Mouse (Mus musculus) megakaryocyte, adult 5-6 weeks (primary cell): ENCODE data around the gene Pgc. TPM values are rescaled to one million over a fixed set of nuclear protein-coding genes. Genes with fewer than 3 reads are reported as not detected.

Experiments used
- ATAC-seq: 2 replicates; pipeline ENCODE4 v1.8.0; 2016; ENCODE audit warnings: mild to moderate bottlenecking, inconsistent platforms; ENCODE audit not compliant: poor library complexity, severe bottlenecking
- total RNA-seq, 2 experiments: library from RNA; stranded (forward) in 1 of 2; stranded (reverse) in 1 of 2; fragments of 153-499, 151-499 nt in 1 of 2; fragments of 221-1000, 200-1000 nt in 1 of 2; gene quantifications; 2 replicates each; pipeline versions ENCODE4 v1.2.3 to v1.2.4; 2015 to 2017

Gene Pgc
- total RNA-seq, 2 experiments from 2014 or later: not detected

DNA sequence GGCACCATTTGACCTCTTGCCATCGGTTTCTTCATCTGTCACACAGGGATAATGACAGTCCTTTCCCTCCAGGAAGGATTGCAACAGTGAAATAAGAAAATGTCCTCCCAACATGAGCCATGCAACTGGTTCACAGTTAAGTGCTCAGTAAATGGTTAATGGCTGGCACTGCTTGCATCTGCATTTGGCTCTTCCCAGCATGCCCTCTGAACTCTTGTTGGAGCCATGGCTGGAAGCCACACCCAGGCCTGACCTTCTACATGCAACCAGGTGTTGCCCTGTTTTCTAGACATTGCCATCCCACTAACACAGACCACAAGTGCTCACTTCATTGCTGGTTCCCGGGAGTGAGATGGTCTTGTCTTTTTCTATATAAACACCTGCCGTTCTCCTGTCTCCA lies 18.7 kb upstream of the Pgc start:
- ATAC-seq: no peak

DNA sequence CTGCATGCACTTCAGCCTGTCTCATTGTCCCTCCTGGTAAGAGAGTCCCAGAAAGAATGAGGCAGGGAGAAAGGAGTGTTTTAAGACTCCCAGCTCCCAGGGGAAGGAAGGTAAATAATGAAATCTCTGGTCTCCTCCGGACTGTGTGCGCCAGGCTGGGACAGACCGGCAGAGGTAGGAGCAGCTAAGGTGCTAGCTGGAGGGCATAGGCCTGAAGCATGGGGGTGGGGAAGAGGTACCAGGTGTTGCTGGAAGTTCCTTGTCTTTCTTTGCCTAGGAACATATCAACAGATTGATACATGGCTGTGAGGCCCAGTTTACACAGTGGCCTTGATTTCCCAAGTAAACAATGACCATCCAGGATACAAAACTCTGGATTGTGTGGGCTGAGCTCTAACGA lies 17.7 kb upstream of the Pgc start:
- ATAC-seq: no peak

DNA sequence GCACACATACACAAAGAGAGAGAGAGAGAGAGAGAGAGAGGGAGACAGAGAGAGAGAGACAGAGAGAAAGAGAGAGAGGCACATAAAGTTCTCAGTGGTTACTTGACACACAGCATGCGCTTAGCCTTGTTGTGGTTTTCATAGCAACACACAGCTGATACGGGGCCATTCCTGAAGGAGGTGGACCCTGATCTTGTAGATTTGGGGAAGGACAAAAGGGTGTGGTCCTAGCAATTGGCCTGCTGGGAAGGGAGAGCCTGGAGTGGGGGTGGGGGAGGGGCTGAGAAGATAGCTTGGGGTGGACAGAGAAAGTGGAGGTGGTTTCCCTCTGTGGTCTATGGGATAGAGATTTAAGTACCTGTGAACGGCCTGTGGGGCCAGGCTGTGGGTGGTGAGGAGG lies 16.6 kb upstream of the Pgc start:
- ATAC-seq: no peak

DNA sequence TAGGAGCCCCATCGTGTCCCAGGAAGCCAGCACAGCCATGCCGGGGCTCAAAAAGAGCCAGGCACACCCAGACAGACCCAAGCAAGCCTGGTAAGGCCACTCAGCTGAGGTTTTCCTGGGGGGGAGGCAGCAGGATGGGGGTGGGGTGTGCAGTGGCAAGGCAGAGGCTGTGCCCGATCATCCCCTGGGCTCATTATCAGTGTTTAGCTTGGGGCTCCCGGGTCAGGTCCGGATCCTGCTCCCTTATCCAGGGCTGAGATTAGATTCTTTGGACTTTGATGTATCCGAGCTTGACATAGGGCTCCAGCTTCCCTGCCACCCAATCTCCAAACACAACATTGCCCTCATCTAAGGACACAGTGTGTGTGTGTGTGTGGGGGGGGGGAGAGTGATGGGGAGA lies 14.8 kb upstream of the Pgc start:
- ATAC-seq: no peak

DNA sequence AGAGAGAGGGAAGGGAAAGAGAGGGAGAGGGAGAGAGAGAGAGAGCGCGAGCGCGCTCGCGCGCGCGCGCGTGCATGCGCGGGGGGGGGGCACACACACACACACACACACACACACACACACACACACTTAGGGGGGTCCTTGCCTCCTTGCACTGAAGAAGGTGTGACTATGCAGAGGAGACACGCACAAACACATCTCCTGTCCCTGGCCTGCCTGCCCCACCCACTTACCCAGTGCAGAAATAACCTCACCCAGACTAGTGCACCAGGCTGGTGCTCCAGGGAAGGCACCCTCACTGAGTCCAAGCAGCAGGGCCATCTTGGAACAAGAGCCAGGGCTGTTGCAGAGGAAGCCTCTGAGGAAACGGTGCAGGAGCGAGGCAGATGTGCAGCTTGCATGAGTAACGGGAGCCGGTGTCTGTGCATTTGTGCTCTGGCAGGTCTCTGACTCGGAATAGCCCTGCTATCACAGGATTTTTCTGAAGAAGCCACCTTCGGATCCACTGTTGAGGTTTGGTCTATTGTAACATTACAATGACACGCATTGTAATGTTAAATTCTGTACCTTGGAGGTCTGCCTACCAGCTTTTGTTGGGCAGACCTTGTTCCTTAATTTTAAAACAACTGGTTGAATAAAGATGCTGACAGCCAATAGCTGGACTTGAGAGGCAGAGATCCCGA lies 13.6 kb upstream of the Pgc start:
- ATAC-seq: no peak

DNA sequence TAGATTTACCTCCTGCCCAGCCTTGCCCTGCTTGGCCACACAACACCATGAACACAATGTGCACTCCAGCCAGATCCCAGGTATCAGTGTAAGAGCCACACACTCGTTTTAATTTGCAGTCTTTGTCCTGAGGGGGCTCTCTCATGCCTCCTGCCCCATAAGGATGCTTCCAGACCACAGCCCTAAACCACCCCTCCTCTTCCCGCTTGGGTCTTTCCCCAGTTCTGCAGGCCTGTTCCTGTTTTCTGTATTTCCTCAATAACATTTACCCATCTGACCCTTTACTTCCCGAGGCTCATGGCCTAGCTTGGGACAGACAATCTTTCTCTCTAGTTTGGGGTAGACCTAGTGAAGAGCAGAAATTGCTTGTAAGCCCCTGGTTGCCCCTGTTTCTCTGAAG lies 11.6 kb upstream of the Pgc start:
- peak; percentile 49; the same call in 1 of the 2 replicates for ATAC-seq

DNA sequence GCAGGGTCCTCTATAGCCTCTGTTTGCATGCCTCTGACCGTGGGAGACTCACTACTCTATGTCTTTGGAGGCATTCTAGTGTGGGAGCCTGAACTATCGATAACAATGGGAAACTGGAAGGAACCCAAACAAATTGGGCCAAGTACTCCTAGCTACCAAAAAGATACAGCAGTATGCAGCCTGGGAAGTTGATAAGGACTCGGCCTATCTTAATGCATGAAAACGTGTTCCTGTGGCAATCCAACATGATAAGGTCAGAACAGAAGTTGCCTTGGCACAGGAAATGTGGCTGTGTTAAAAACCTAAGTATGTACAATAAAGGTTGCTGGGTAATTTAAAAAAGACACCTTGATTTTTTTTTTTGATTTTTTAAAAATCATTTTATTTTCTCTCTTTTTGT lies 5.5 kb upstream of the Pgc start:
- ATAC-seq: no peak

DNA sequence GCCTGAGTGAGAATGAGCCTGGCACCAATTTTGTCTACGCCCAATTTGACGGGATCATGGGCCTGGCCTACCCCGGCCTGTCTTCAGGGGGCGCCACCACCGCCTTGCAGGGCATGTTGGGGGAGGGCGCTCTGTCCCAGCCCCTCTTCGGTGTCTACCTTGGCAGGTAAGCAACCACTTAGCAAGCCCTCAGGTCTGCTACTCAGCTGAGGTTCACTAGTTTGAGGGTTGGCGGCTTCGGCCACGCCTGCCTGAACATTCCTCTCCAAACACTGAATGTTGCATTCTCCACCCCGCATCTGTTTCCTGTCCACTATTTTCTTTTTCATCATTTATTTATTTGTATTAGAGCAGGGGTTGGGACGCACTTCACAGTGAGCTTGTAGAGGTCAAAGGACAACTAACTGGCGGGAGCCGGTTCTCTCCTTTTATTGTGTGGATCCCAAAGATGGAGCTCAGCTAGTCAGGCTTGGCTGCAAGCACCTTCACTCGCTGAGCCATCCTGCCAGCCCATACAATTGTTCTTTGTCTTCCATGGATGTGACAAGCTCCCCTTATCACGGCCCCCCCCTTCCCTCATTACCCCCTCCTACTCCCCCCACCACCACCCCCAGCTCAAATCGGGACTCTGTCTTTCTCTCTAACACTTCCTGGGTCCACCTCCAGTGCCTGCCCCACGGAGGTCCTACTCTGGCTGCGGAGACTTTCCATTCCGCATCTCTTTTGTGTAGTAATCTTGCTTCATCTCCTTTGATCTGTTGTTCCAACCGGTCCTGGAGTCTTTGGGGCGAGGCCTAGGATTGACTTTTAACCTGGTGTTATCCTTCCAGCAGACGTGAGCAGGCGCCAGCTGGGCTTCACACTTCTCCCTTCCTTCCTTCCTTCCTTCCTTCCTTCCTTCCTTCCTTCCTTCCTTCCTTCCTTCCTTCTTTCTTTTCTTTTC lies 4.3 kb downstream of the Pgc start:
- ATAC-seq: no peak

DNA sequence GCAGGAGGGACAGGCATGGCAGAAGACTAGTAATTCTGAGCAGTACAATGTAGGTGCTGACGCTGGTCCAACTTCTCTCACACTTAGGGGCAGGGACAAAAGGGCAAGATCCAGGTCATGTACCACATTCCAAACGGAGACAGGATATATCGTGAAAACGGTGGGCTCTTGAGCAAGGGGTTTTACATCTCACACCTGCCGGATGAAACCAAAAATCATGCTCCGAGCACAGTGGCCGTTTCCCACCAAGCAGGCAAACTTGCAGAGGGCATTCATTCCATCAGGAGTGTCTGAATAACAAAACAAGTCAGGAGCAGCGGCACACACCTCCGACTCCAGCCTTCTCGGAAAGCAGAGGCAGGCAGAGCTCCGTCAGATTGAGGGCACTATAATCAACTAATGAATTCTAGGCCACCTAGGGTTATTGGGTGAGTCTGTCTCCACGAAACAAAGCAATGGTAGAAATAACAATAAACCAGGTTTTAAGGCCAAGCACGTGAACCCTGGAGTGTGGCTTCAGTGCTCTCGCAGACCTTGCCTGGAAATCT lies 9.0 kb downstream of the Pgc start:
- no peak for ATAC-seq

DNA sequence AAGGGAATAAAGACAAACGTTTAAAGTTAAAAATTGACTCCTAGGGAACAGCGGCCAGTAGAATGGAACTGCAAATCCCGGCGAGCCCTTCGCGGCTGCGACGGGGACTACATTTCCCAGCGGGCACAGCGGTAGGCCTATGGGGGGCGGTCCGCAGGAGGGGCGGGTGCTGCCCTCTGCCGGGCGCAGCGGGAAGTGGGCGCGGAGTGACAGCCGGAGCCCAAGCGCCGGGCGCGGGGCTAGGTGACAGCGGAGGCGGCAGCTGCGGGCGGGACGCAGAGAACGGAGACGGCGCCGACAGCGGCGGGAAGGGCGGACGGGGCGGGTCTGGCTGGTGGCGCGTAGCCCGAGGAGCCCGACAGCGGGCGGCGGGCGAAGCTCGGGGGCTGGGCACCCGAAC lies 10.2 kb downstream of the Pgc start, which contains the start of gene Tfeb:
Tfeb (plus strand) TSS at position 175 of the 400 bp plus-strand sequence.
- peak; percentile 87 for ATAC-seq

DNA sequence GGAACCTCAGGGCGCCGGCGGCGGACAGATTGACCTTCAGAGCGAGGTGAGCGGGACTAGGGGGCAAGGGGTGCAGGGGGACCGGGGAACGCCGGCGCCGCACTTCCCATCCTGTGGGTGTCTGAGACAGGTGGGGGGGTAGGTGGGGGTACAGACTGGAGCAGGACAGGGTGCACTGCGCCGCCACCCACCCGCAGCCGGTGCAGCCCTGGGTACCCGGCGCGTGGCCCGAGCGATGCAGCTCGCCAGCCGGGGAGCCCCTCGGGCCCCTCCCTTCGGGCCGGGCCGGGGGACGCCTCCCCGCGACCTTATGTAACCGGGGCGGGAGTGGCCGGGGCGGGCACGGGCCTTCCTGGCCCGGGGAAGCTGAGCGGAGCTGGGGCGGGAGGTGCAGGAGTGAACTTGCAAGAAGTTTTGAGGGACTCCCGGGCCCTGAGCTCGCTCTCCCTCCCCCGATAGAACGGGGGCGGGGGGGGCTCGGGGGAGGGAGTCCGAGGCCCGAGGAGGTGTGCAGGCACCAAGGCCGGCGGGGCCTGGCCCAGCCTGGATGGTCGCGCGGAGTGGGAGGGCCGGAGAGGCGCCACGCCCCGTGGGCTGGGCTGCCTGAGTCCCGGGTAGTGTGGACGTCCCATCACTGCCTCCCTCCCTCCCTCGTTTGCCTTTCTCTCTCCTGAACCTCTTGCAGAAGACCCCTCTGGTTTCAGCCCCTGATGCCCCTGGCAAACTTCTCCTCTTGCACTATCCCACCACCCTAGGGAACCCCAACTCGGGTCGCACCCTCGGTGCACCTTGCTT lies 10.8 kb downstream of the Pgc start:
- peak; percentile 75 for ATAC-seq

DNA sequence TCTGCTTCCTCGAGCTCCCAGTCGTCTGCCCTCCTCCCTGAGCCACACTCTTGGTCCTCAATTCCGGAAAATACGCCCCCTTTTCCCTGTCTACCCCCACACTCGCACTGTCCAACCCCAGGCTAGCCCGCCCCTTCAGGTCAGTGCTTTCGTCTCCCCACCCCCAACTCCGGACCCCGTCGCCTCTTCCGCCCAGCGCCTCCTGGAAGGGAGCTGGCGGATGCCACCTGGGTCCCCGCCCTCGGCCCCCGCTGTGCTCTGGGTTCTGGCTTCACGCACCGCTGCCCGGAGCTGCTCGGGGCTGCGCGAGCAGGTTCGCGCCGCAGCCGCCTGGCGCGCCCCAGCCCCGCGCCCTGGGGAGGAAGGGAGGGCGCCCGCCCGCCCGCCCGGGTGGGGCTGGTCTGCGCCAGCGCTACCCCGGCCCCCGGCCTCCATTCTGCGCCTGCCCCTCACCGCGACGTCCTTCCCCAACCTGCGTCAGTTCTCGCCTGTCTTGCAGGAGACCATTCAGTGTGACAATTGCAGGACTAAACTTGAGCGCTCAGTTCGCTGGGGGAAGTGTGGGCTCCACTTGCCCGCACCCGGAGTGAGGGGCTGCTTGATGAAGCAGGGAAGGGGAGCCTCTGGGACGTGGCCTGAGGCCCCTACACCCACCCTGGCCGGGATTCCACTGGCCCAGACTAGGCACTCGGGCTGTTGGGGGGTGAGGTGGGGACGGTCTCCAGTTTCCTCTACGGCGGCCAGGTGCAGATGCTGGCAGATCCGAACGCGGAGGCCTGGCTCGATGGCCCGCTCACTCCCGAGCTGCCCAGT lies 11.6 kb downstream of the Pgc start:
- peak; percentile 17 for ATAC-seq

DNA sequence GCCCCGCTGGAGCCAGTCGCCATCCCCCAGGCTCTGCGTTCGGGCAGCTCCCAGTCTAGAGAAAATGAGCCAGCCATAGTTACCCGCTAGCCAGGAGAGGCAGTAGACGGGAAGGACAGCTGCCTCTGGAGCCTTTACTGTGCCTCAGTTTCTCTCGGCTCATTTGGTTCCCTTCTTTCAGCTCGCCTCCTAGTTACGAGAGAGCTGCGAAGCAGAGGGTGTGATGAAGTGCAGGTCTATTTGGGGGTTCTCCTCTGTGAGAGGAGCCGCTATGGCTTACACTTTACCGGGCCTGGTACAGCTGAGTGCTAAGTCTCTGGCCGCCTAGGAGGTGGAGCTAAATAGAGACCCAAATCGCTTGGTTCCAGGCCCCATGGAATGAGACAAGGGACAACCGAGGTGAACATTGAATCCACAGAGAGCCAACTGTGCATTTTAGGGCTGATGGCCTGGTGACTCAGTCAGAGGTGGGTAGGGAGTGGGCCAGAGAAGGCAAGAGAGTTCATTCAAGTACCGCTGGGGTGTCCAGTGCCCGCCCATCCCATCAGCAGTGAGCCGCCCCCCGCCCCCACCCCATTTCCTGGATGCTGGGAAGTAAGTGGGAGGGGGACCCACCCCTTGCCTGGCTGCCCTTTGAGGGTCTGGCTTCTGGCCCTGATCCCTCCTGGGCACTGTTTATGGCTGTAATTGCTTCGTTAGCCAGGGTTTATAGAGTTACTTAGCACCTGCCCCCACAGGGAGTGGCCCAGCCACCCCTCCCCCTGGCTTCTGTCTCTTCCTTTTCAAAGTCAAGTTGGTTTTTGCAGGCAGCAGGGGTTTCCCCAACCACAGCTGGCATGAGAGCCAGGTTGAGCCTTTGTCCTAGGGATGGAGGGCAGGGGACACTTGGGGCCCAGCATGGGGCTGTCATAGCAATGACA lies 12.5 kb downstream of the Pgc start:
- ATAC-seq: no peak

DNA sequence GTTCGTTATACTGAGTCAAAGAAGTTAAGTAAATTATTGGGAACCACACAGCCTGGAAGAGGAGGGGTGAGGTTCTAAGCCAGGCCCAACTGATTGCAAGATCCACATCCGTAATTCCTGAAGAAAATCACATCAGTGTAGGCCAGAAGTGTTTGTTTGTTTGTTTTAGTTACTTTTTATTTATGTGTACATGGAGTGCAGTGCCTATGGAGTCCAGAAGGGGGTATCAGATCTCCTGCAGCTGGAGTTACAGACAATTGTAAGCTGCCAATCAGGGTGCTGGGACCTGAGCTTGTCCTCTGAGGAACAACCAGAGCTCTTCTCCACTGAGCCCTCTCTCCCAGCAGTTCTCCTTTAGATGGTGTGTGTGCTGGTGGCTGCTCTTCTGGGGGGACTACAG lies 13.5 kb downstream of the Pgc start:
- no peak for ATAC-seq

DNA sequence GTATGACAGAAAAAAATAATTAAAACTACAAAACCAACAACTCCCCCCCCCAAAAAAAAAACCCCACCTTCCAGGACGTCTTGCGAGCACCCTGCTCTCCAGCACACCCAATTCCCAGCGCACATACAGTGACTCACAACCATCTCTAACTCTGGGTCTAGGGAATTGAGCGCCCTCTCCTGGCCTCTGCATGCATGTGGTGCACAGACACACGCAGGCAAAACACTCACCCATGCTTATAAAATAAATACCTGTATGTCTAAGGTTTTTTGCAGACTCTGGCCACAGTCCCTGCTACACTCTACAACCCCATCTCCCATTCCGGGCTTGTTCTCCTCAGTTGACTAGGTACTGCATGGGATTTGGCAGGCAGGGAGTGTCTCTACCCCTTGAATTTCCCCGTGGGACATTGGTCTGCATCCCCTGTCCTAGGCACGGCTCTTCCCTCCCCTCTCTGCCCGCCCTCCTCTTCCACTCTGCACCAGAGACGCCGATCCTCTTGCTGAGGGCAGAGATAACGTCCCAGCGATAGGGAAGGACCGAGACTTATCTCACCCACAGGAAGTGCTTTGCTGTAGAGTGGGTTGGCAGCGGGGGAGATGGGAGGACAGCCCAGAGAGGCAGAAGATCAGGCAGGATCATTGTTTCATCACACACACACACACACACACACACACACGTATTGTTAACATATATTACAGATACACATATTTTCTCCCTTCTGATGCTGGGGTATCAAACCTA lies 16.5 kb downstream of the Pgc start:
- peak; percentile 36 for ATAC-seq

DNA sequence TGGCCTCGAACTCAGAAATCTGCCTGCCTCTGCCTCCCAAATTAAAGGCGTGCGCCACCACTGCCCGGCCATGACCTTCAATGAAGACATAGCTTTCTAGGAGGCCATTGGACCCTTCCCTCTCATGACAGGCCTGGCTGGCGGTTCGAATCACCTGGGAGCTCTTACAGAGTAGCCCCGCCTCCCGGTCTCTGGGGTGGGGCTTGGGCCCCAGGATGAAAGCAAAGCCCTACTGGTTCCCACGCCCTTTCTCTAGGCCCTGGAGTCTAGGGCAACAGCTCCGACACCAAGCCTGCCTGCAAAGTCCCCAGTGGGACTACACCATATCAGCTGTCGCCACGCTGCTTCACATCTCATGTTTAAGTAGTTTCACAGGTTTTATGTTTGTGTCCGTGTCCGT lies 17.4 kb downstream of the Pgc start:
- ATAC-seq: no peak

DNA sequence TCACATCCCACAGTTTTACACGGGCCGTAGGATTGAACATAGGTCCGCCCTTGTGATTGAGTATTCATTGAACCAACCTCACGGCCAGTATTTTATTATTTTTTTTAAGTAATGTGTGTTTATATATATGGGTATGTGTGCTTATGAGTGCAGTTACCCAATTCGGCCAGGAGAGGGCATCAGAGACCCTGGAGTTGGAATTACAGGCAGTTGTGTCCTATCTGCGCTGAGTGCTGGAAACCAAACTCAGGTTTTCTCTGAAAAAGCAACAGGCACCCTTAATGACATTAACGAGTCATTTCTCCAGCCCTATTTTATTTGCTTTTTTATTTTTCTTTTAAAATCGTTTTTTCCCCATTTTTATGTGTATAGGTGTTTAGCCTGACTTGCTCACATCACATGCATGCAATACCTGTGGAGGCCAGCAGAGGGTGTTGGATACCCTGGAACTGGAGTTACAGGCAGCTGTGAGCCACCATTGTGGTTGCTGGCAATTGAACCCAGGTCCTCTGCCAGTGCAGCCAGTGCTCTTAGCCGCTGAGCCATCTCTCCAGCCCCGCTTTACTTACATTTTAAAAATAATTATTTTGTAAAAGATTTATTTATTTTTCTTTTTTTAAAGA lies 18.2 kb downstream of the Pgc start:
- ATAC-seq: 0 out of 2 replicates have a peak, but pooled peaks have one; percentile 34
